Mouse (Mus musculus) stomach, postnatal 0 days (tissue): ENCODE results near the gene Ldah. TPM values are rescaled to one million over a fixed set of nuclear protein-coding genes. Genes with fewer than 3 reads are reported as not detected.
A peak's percentile ranks its signal among the peaks of the same experiment; 100 is the strongest.

ENCODE experiments used
- ATAC-seq: fragments of 200-750 bp; cut with Nextera tagmentation; 2 replicates; pipeline ENCODE4 v1.8.0; 2017; ENCODE audit not compliant: low FRiP score, low TSS enrichment
- DNase-seq: peaks from one replicate; pipeline ENCODE4 v3.0.0-alpha.2; 2016; ENCODE audit warnings: low spot score
- H3K27ac ChIP-seq: fragments of 300-500 bp; sonication (generic); replicated peaks from 2 replicates; pipeline ENCODE4 v1.5.1; 2014; ENCODE audit warnings: mild to moderate bottlenecking, control low read depth
- H3K27me3 ChIP-seq: fragments of 300-500 bp; sonication (generic); 2 replicates; pipeline ENCODE4 v1.6.1; 2014; ENCODE audit warnings: low read length; ENCODE audit not compliant: control insufficient read depth, insufficient read depth
- H3K36me3 ChIP-seq: fragments of 300-500 bp; sonication (generic); 2 replicates; pipeline ENCODE4 v1.6.1; 2014; ENCODE audit warnings: low read length, mixed read lengths; ENCODE audit not compliant: control insufficient read depth, insufficient read depth
- H3K4me1 ChIP-seq: fragments of 300-500 bp; sonication (generic); replicated peaks from 2 replicates; pipeline ENCODE4 v1.6.1; 2014; ENCODE audit warnings: antibody characterized with exemption; ENCODE audit not compliant: control insufficient read depth, insufficient read depth
- H3K4me2 ChIP-seq: fragments of 300-500 bp; sonication (generic); replicated peaks from 2 replicates; pipeline ENCODE4 v1.6.1; 2014; ENCODE audit warnings: low read depth, mild to moderate bottlenecking, control low read depth, moderate library complexity
- H3K4me3 ChIP-seq: fragments of 300-500 bp; sonication (generic); 2 replicates; pipeline ENCODE4 v1.5.1; 2014; ENCODE audit warnings: low read depth, low read length, control low read depth
- H3K9ac ChIP-seq: fragments of 300-500 bp; sonication (generic); 2 replicates; pipeline ENCODE4 v1.6.1; 2014; ENCODE audit warnings: mild to moderate bottlenecking, low read length, control low read depth, mixed read lengths
- H3K9me3 ChIP-seq: fragments of 300-500 bp; sonication (generic); 2 replicates; pipeline ENCODE4 v1.6.1; 2016; ENCODE audit warnings: low read length; ENCODE audit not compliant: control insufficient read depth
- CTCF ChIP-seq: IDR thresholded peaks from 2 replicates; pipeline ENCODE4 v1.5.1; 2016; ENCODE audit warnings: antibody characterized with exemption, low read depth, mild to moderate bottlenecking, moderate library complexity
- EP300 ChIP-seq: optimal IDR thresholded peaks from 2 replicates; pipeline ENCODE3; 2016; ENCODE audit warnings: antibody characterized with exemption
- WGBS: fragments of 180-500 bp; shearing (Covaris S2); extraction: QIAGEN DNeasy Blood & Tissue Kit; methylation state at CpG from one replicate; pipeline ENCODE4 v1.1.7; 2014; 5-methylcytosine and 5-hydroxymethylcytosine counted together
- polyA plus RNA-seq: library from polyadenylated mRNA; unstranded; fragments of >200 nt; fragmentation: Nextera tagmentation; extraction: Ambion mirVana; gene quantifications from 2 replicates; pipeline ENCODE4 v1.2.1, GENCODE M21; 2015

The Ldah gene
- polyA plus RNA-seq, 1 experiment from 2014 or later = 64.2 TPM

- H3K9me3 ChIP-seq = no peaks in the 10 kb centered on the region
- DNase-seq (no peak), ATAC-seq (no peak)
- no peaks in the 10 kb centered on the region for H3K36me3 ChIP-seq
- TF ChIP-seq EP300 = no peak
- no peak for TF ChIP-seq CTCF
- H3K4me2 ChIP-seq = peak overlapping the region; percentile 60
- no peak overlapping the region for H3K27ac ChIP-seq
- H3K4me1 ChIP-seq = 0 out of 2 replicates have a peak, but pooled peaks cover 6% of the 10 kb centered on the region
- 4% methylated on average over 70 of the region's 85 CpGs for WGBS
- peak overlapping the region; percentile 31; the same call in 1 of the 2 replicates for H3K9ac ChIP-seq
- peaks cover 37% of the 10 kb centered on the region for H3K27me3 ChIP-seq
- H3K4me3 ChIP-seq = peak overlapping the region; percentile 37
These were observed 90.6 kb downstream of the Ldah start for GRCm38 (mm10) chr12:8298361-8299142.

- Histone ChIP-seq H3K36me3 (no peaks in the 10 kb centered on the region), H3K4me1 (0 out of 2 replicates have a peak, but pooled peaks cover 6% of the 10 kb centered on the region), H3K4me2 (no peak overlapping the region), H3K27me3 (peaks cover 37% of the 10 kb centered on the region), H3K27ac (no peak overlapping the region), H3K4me3 (peak overlapping the region; percentile 37), H3K9me3 (no peaks in the 10 kb centered on the region), H3K9ac (no peak overlapping the region)
- ATAC-seq = no peak
- no peak for DNase-seq
- WGBS = 16% methylated on average over 34 of the region's 34 CpGs
- TF ChIP-seq EP300 (no peak), CTCF (no peak)
These were observed 91.5 kb downstream of the Ldah start for GRCm38 (mm10) chr12:8299143-8300110.

- DNase-seq = no peak
- Histone ChIP-seq H3K9ac (no peak overlapping the region), H3K36me3 (no peaks in the 10 kb centered on the region), H3K27ac (no peak overlapping the region), H3K4me1 (0 out of 2 replicates have a peak, but pooled peaks cover 6% of the 10 kb centered on the region), H3K9me3 (no peaks in the 10 kb centered on the region), H3K4me2 (no peak overlapping the region), H3K27me3 (peaks cover 37% of the 10 kb centered on the region), H3K4me3 (no peak overlapping the region)
- no peak for TF ChIP-seq EP300
- TF ChIP-seq CTCF = no peak
- WGBS = 57% methylated on average over 10 of the region's 10 CpGs
- no peak for ATAC-seq
These were observed 92.2 kb downstream of the Ldah start for GRCm38 (mm10) chr12:8300111-8300480.

DNA sequence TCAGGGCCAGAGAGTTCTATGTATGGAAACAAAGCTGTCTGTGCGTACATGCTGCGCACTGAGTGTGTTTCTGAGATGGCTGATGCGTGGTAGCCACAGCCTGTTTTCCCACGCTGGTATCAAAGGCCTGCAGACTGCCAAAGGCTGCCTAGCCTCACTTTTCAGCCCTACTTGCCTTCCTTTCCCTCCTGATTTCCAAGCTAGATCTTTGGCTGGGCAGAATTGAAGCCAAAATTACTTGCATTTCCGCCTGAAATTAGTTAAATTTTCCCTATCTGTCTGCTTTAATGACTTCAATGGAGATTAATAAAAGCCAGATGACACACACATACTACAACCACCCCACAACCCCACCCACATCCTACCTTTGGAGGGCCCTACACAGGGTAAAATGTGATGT, 92.6 kb downstream of the Ldah start:
- DNase-seq (no peak), ATAC-seq (no peak)
- no peak overlapping the region for H3K9ac ChIP-seq
- 0 out of 2 replicates have a peak, but pooled peaks cover 6% of the 10 kb centered on the region for H3K4me1 ChIP-seq
- H3K4me3 ChIP-seq = no peak overlapping the region
- H3K27me3 ChIP-seq = peaks cover 35% of the 10 kb centered on the region
- H3K9me3 ChIP-seq = no peaks in the 10 kb centered on the region
- no peaks in the 10 kb centered on the region for H3K36me3 ChIP-seq
- no peak for TF ChIP-seq CTCF
- TF ChIP-seq EP300 = no peak
- no peak overlapping the region for H3K27ac ChIP-seq
- H3K4me2 ChIP-seq = no peak overlapping the region
- WGBS = 71% methylated on average over 5 of the region's 5 CpGs

DNA sequence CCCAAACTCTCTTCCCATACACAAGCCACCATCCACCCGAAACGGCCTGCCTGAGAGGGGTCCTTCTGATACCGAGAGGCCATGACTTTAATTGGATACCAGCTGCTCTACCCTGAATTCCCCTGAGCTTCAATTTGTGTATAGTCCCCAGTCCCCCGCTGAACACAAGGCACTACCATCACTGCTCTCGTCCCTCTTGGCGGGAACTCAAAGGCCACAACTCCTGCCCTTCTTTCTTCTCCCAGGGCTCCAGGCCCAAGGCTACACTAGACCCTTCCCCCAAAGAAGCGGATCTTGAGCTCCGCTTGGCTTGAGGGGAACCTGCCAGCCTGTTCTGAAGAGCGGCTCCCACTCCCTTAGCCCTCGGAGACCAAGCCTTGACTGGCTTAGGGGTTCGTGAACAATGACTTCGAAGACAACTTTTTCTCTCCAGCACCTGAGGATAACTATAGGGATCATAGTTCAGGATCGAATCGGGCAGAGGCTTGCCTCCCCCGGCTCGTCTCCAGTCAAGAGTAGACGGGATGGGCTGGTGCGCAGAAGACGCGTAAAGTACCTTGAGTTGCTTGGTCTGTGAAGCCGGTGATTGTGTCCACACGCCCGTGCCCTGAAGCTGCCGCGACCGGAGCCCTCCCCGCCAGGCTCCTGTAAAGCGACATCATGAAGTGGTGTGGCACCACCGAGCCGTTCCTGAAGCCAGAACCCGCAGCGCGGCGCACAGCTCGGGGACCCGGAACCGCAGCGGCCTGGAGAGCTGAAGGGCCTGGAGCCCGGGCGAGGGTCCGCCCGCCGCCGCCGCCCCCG, 93.3 kb downstream of the Ldah start:
- H3K4me2 ChIP-seq = peak overlapping the region; percentile 72
- H3K9me3 ChIP-seq = no peaks in the 10 kb centered on the region
- peak overlapping the region; percentile 40 for H3K4me3 ChIP-seq
- DNase-seq = no peak
- TF ChIP-seq CTCF = no peak
- TF ChIP-seq EP300 = no peak
- no peaks in the 10 kb centered on the region for H3K36me3 ChIP-seq
- H3K4me1 ChIP-seq = 0 out of 2 replicates have a peak, but pooled peaks cover 6% of the 10 kb centered on the region
- no peak overlapping the region for H3K27ac ChIP-seq
- H3K27me3 ChIP-seq = peaks cover 34% of the 10 kb centered on the region
- no peak; the same call in 1 of the 2 replicates for ATAC-seq
- H3K9ac ChIP-seq = 0 out of 2 replicates have a peak overlapping the region, but pooled peaks have one; percentile 31
- 10% methylated on average over 45 of the region's 46 CpGs for WGBS
